ENCODE assay signal across 17 mouse cellular contexts in genomic region chr3:154414358-154414757, GRCm38 (mm10).
DNase-seq lines count a peak whose midpoint lies in the region; ATAC-seq and TF ChIP-seq lines count a peak whose summit lies in the region.
"Had no signal": no experiment of that assay in that cellular context is flagged by ENCODE, and none has a peak within 500 bp of the region (broad histone marks: within the 10 kb centered on the region; RNA-seq: fewer than 3 reads in every experiment).

No protein-coding gene starts in this region.

- no peak overlapping the region for H3K9ac ChIP-seq in forebrain, embryonic 14.5 days (ENCODE audit: low read length)
- H3K9ac ChIP-seq in forebrain, embryonic 11.5 days (ENCODE audit: low read length) = no peak overlapping the region
- no peak overlapping the region for H3K9ac ChIP-seq in forebrain, embryonic 16.5 days (replicated peaks; ENCODE audit: low read depth, low read length)
- no peak overlapping the region for H3K9ac ChIP-seq in intestine, embryonic 16.5 days (ENCODE audit: low read depth, low read length)
- H3K9ac ChIP-seq: embryonic facial prominence, embryonic 12.5 days had no signal

- no peak for TF ChIP-seq CTCF in brain, embryonic 14.5 days (IDR thresholded peaks at IDR 0.05; ENCODE audit: borderline replicate concordance, extremely low read depth, insufficient read depth, insufficient read length)

- H3K9me3 ChIP-seq in forebrain, embryonic 14.5 days (replicated peaks; ENCODE audit: control insufficient read depth, low read length) = no peaks in the 10 kb centered on the region
- no peaks in the 10 kb centered on the region for H3K9me3 ChIP-seq in forebrain, embryonic 11.5 days (ENCODE audit: control insufficient read depth, low read length)
- no peaks in the 10 kb centered on the region for H3K9me3 ChIP-seq in forebrain, embryonic 16.5 days (ENCODE audit: control insufficient read depth, low read length)
- no peaks in the 10 kb centered on the region for H3K9me3 ChIP-seq in intestine, embryonic 16.5 days (ENCODE audit: control insufficient read depth, low read length)
- H3K9me3 ChIP-seq: embryonic facial prominence, embryonic 10.5 days; embryonic facial prominence, embryonic 12.5 days had no signal

- no peak for TF ChIP-seq POLR2A in brain, embryonic 14.5 days (IDR thresholded peaks at IDR 0.05; ENCODE audit: borderline replicate concordance, extremely low read depth, insufficient read depth, insufficient read length, poor library complexity, severe bottlenecking)

- ATAC-seq in forebrain, embryonic 14.5 days = peak; percentile 74; the same call in 1 of the 2 replicates
- ATAC-seq in forebrain, embryonic 11.5 days (replicated peaks; ENCODE audit: low FRiP score) = no peak
- ATAC-seq in forebrain, embryonic 16.5 days = peak; percentile 81
- ATAC-seq in intestine, embryonic 16.5 days = no peak

- DNase-seq in forebrain, embryonic 14.5 days (ENCODE audit: low spot score) = peak; percentile 71
- no peak for DNase-seq in forebrain, embryonic 11.5 days (ENCODE audit: low spot score)
- DNase-seq in heart, adult 11 months = peak; percentile 73
- no peak for DNase-seq in heart, adult 18-20 months
- peak; percentile 85 for DNase-seq in brain, embryonic 14.5 days (ENCODE audit: low read depth)
- DNase-seq in kidney, adult 11 months = no peak
- DNase-seq: adrenal gland, adult 2 months; adrenal gland, postnatal 10 days; adrenal gland, postnatal 25 days; cerebellum, adult 11-12 months; cerebellum, adult 2 months; cerebellum, adult 9-10 months; cerebellum, postnatal 25 days had no signal

- no peaks in the 10 kb centered on the region for H3K4me1 ChIP-seq in forebrain, embryonic 14.5 days (ENCODE audit: control insufficient read depth, insufficient read depth, low read length)
- no peaks in the 10 kb centered on the region for H3K4me1 ChIP-seq in forebrain, embryonic 11.5 days (replicated peaks; ENCODE audit: control insufficient read depth, insufficient read depth, low read length)
- no peaks in the 10 kb centered on the region for H3K4me1 ChIP-seq in forebrain, embryonic 16.5 days (replicated peaks; ENCODE audit: control insufficient read depth, insufficient read depth, low read length)
- no peaks in the 10 kb centered on the region for H3K4me1 ChIP-seq in intestine, embryonic 16.5 days (ENCODE audit: control insufficient read depth, insufficient read depth, low read length)
- H3K4me1 ChIP-seq: embryonic facial prominence, embryonic 10.5 days; embryonic facial prominence, embryonic 12.5 days had no signal

- H3K27ac ChIP-seq in forebrain, embryonic 14.5 days (ENCODE audit: low read depth, low read length) = no peak overlapping the region
- no peak overlapping the region for H3K27ac ChIP-seq in forebrain, embryonic 11.5 days (ENCODE audit: low read depth, low read length)
- H3K27ac ChIP-seq in forebrain, embryonic 16.5 days (ENCODE audit: low read length) = no peak overlapping the region
- H3K27ac ChIP-seq in intestine, embryonic 16.5 days (ENCODE audit: low read length) = no peak overlapping the region
- H3K27ac ChIP-seq: embryonic facial prominence, embryonic 10.5 days; embryonic facial prominence, embryonic 12.5 days had no signal

- no peak overlapping the region for H3K4me2 ChIP-seq in forebrain, embryonic 14.5 days (ENCODE audit: low read length)
- no peak overlapping the region for H3K4me2 ChIP-seq in forebrain, embryonic 11.5 days (ENCODE audit: low read depth, low read length, severe bottlenecking)
- H3K4me2 ChIP-seq in forebrain, embryonic 16.5 days (ENCODE audit: low read length) = no peak overlapping the region
- no peak overlapping the region for H3K4me2 ChIP-seq in intestine, embryonic 16.5 days (ENCODE audit: low read depth, low read length)
- H3K4me2 ChIP-seq: embryonic facial prominence, embryonic 12.5 days had no signal

- H3K4me3 ChIP-seq in forebrain, embryonic 14.5 days (ENCODE audit: low read depth, low read length) = no peak overlapping the region
- no peak overlapping the region for H3K4me3 ChIP-seq in forebrain, embryonic 11.5 days (ENCODE audit: low read depth, low read length)
- H3K4me3 ChIP-seq in forebrain, embryonic 16.5 days (replicated peaks; ENCODE audit: low read length) = no peak overlapping the region
- H3K4me3 ChIP-seq in intestine, embryonic 16.5 days (ENCODE audit: low read length) = no peak overlapping the region
- H3K4me3 ChIP-seq: embryonic facial prominence, embryonic 10.5 days; embryonic facial prominence, embryonic 12.5 days had no signal

- H3K27me3 ChIP-seq in forebrain, embryonic 14.5 days (replicated peaks; ENCODE audit: control insufficient read depth, insufficient read depth, low read length) = no peaks in the 10 kb centered on the region
- H3K27me3 ChIP-seq in forebrain, embryonic 11.5 days (ENCODE audit: control insufficient read depth, insufficient read depth, low read length) = no peaks in the 10 kb centered on the region
- H3K27me3 ChIP-seq in forebrain, embryonic 16.5 days (replicated peaks; ENCODE audit: control insufficient read depth, insufficient read depth, low read length) = no peaks in the 10 kb centered on the region
- H3K27me3 ChIP-seq in intestine, embryonic 16.5 days (replicated peaks; ENCODE audit: control insufficient read depth, insufficient read depth, low read length) = no peaks in the 10 kb centered on the region
- H3K27me3 ChIP-seq: embryonic facial prominence, embryonic 12.5 days had no signal

- WGBS in forebrain, embryonic 14.5 days = 39% methylated on average over 3 of the region's 3 CpGs
- 71% methylated on average over 3 of the region's 3 CpGs for WGBS in forebrain, embryonic 11.5 days
- 22% methylated on average over 3 of the region's 3 CpGs for WGBS in forebrain, embryonic 16.5 days
- WGBS in intestine, embryonic 16.5 days = 76% methylated on average over 3 of the region's 3 CpGs

- H3K36me3 ChIP-seq in forebrain, embryonic 14.5 days (ENCODE audit: control insufficient read depth, insufficient read depth, low read length) = no peaks in the 10 kb centered on the region
- no peaks in the 10 kb centered on the region for H3K36me3 ChIP-seq in forebrain, embryonic 11.5 days (ENCODE audit: control insufficient read depth, insufficient read depth, low read length)
- no peaks in the 10 kb centered on the region for H3K36me3 ChIP-seq in forebrain, embryonic 16.5 days (ENCODE audit: control insufficient read depth, insufficient read depth)
- H3K36me3 ChIP-seq in intestine, embryonic 16.5 days (ENCODE audit: control insufficient read depth, insufficient read depth, low read length) = no peaks in the 10 kb centered on the region
- H3K36me3 ChIP-seq: embryonic facial prominence, embryonic 10.5 days; embryonic facial prominence, embryonic 12.5 days had no signal

Comparison
In these comparisons a context has a peak if more than half of its experiments do, and no peak if none do; other contexts are left out.
1. ATAC-seq: peak in forebrain, embryonic 14.5 days (single experiment) and forebrain, embryonic 16.5 days (single experiment); none in forebrain, embryonic 11.5 days (single experiment) and intestine, embryonic 16.5 days (single experiment).
2. DNase-seq: peak in forebrain, embryonic 14.5 days (single experiment), heart, adult 11 months (single experiment) and brain, embryonic 14.5 days (single experiment); none in forebrain, embryonic 11.5 days (single experiment), heart, adult 18-20 months (0 of 2) and kidney, adult 11 months (single experiment).